ENCODE assay signal across 19 mouse cellular contexts in genomic region chr17:66720200-66720991, GRCm38 (mm10).
DNase-seq lines count a peak whose midpoint lies in the region; ATAC-seq and TF ChIP-seq lines count a peak whose summit lies in the region.
"Had no signal": no experiment of that assay in that cellular context is flagged by ENCODE, and none has a peak within 500 bp of the region (broad histone marks: within the 10 kb centered on the region; RNA-seq: fewer than 3 reads in every experiment).

No protein-coding gene starts in this region.

- H3K27ac ChIP-seq in forebrain, embryonic 14.5 days (ENCODE audit: low read depth, low read length): no peak overlapping the region
- H3K27ac ChIP-seq in forebrain, postnatal 0 days (ENCODE audit: low read depth, low read length): no peak overlapping the region
- peak overlapping the region; percentile 27 for H3K27ac ChIP-seq in midbrain, embryonic 13.5 days
- no peak overlapping the region for H3K27ac ChIP-seq in midbrain, embryonic 10.5 days (replicated peaks)
- no peak overlapping the region for H3K27ac ChIP-seq in embryonic facial prominence, embryonic 14.5 days (replicated peaks; ENCODE audit: low read depth, low read length)
- H3K27ac ChIP-seq in neural tube, embryonic 14.5 days (ENCODE audit: low read depth, low read length): no peak overlapping the region
- H3K27ac ChIP-seq: heart, embryonic 10.5 days; intestine, embryonic 15.5 days had no signal

- no peaks in the 10 kb centered on the region for H3K27me3 ChIP-seq in forebrain, embryonic 14.5 days (replicated peaks; ENCODE audit: control insufficient read depth, insufficient read depth, low read length)
- H3K27me3 ChIP-seq in forebrain, postnatal 0 days (ENCODE audit: insufficient read depth, low read length): no peaks in the 10 kb centered on the region
- H3K27me3 ChIP-seq in midbrain, embryonic 13.5 days: no peaks in the 10 kb centered on the region
- no peaks in the 10 kb centered on the region for H3K27me3 ChIP-seq in midbrain, embryonic 10.5 days (ENCODE audit: low read depth, poor library complexity, severe bottlenecking)
- H3K27me3 ChIP-seq in embryonic facial prominence, embryonic 14.5 days (replicated peaks; ENCODE audit: control insufficient read depth, insufficient read depth, low read length): no peaks in the 10 kb centered on the region
- no peaks in the 10 kb centered on the region for H3K27me3 ChIP-seq in neural tube, embryonic 14.5 days (ENCODE audit: control insufficient read depth, insufficient read depth, low read length)
- H3K27me3 ChIP-seq: intestine, embryonic 15.5 days had no signal

- H3K4me1 ChIP-seq in forebrain, embryonic 14.5 days (ENCODE audit: control insufficient read depth, insufficient read depth, low read length): no peaks in the 10 kb centered on the region; the same call in 1 of the 2 replicates
- H3K4me1 ChIP-seq in forebrain, postnatal 0 days (ENCODE audit: insufficient read depth): no peaks in the 10 kb centered on the region
- H3K4me1 ChIP-seq in midbrain, embryonic 13.5 days (replicated peaks): peaks cover 14% of the 10 kb centered on the region
- H3K4me1 ChIP-seq in midbrain, embryonic 10.5 days: peaks cover 8% of the 10 kb centered on the region
- no peaks in the 10 kb centered on the region for H3K4me1 ChIP-seq in embryonic facial prominence, embryonic 14.5 days (ENCODE audit: control insufficient read depth, insufficient read depth, low read length)
- no peaks in the 10 kb centered on the region for H3K4me1 ChIP-seq in neural tube, embryonic 14.5 days (ENCODE audit: control insufficient read depth, insufficient read depth, low read length)
- H3K4me1 ChIP-seq: heart, embryonic 10.5 days had no signal

- no peaks in the 10 kb centered on the region for H3K36me3 ChIP-seq in forebrain, embryonic 14.5 days (ENCODE audit: control insufficient read depth, insufficient read depth, low read length)
- no peaks in the 10 kb centered on the region for H3K36me3 ChIP-seq in forebrain, postnatal 0 days (ENCODE audit: insufficient read depth)
- no peaks in the 10 kb centered on the region for H3K36me3 ChIP-seq in midbrain, embryonic 13.5 days
- H3K36me3 ChIP-seq in midbrain, embryonic 10.5 days: no peaks in the 10 kb centered on the region
- no peaks in the 10 kb centered on the region for H3K36me3 ChIP-seq in embryonic facial prominence, embryonic 14.5 days (ENCODE audit: control insufficient read depth, insufficient read depth, low read length)
- H3K36me3 ChIP-seq in neural tube, embryonic 14.5 days (ENCODE audit: control insufficient read depth, insufficient read depth, low read length): no peaks in the 10 kb centered on the region
- H3K36me3 ChIP-seq: heart, embryonic 10.5 days; intestine, embryonic 15.5 days had no signal

- no peak for TF ChIP-seq CTCF in forebrain, postnatal 0 days (IDR thresholded peaks at IDR 0.05; ENCODE audit: low read depth)

- DNase-seq in forebrain, embryonic 14.5 days (ENCODE audit: low spot score): no peak
- no peak for DNase-seq in forebrain, postnatal 0 days
- no peak for DNase-seq in midbrain, embryonic 10.5 days (ENCODE audit: low spot score)
- DNase-seq in embryonic facial prominence, embryonic 14.5 days (ENCODE audit: low spot score): no peak
- no peak for DNase-seq in urinary bladder, adult 18-20 months (ENCODE audit: low spot score in 2 of 2)
- DNase-seq: adrenal gland, postnatal 25 days; cerebellum, adult 9-11 months; gastrocnemius, postnatal 10 days; heart, postnatal 14 days; liver; lung, adult 2 months; lung, postnatal 4 days; right cerebral cortex, postnatal 14 days had no signal

- peak; percentile 32; the same call in 1 of the 2 replicates for ATAC-seq in forebrain, embryonic 14.5 days
- ATAC-seq in forebrain, postnatal 0 days: no peak
- ATAC-seq in midbrain, embryonic 13.5 days: peak; percentile 57; the same call in 1 of the 2 replicates
- peak; percentile 65 for ATAC-seq in embryonic facial prominence, embryonic 14.5 days (ENCODE audit: low read depth)
- peak; percentile 80 for ATAC-seq in neural tube, embryonic 14.5 days (ENCODE audit: low read depth)
- ATAC-seq in megakaryocyte progenitor cell, adult 5-6 weeks (replicated peaks; ENCODE audit: poor library complexity): no peak
- ATAC-seq: activated CD4-positive, CD25-positive, alpha-beta regulatory T cell, adult 4 months; intestine, embryonic 15.5 days had no signal

- 47% methylated on average over 11 of the region's 11 CpGs for WGBS in forebrain, embryonic 14.5 days
- 45% methylated on average over 11 of the region's 11 CpGs for WGBS in forebrain, postnatal 0 days
- WGBS in midbrain, embryonic 13.5 days: 43% methylated on average over 11 of the region's 11 CpGs
- 62% methylated on average over 11 of the region's 11 CpGs for WGBS in midbrain, embryonic 10.5 days
- 33% methylated on average over 11 of the region's 11 CpGs for WGBS in embryonic facial prominence, embryonic 14.5 days
- WGBS in neural tube, embryonic 14.5 days: 37% methylated on average over 11 of the region's 11 CpGs

- H3K9ac ChIP-seq in forebrain, embryonic 14.5 days (ENCODE audit: low read length): no peak overlapping the region
- H3K9ac ChIP-seq in forebrain, postnatal 0 days: no peak overlapping the region
- no peak overlapping the region for H3K9ac ChIP-seq in midbrain, embryonic 13.5 days (replicated peaks)
- H3K9ac ChIP-seq in embryonic facial prominence, embryonic 14.5 days (ENCODE audit: low read depth, low read length): no peak overlapping the region
- no peak overlapping the region for H3K9ac ChIP-seq in neural tube, embryonic 14.5 days (replicated peaks; ENCODE audit: low read depth, low read length)
- H3K9ac ChIP-seq: intestine, embryonic 15.5 days had no signal

- no peak overlapping the region for H3K4me2 ChIP-seq in forebrain, embryonic 14.5 days (ENCODE audit: low read length)
- H3K4me2 ChIP-seq in forebrain, postnatal 0 days (ENCODE audit: low read depth): no peak overlapping the region
- H3K4me2 ChIP-seq in midbrain, embryonic 13.5 days (replicated peaks): peak overlapping the region; percentile 21
- no peak overlapping the region for H3K4me2 ChIP-seq in embryonic facial prominence, embryonic 14.5 days (ENCODE audit: low read depth, low read length)
- H3K4me2 ChIP-seq in neural tube, embryonic 14.5 days (ENCODE audit: low read depth, low read length): no peak overlapping the region
- H3K4me2 ChIP-seq: intestine, embryonic 15.5 days had no signal

- H3K4me3 ChIP-seq in forebrain, embryonic 14.5 days (ENCODE audit: low read depth, low read length): no peak overlapping the region
- H3K4me3 ChIP-seq in forebrain, postnatal 0 days (ENCODE audit: low read depth, low read length): no peak overlapping the region
- no peak overlapping the region for H3K4me3 ChIP-seq in midbrain, embryonic 13.5 days (replicated peaks)
- H3K4me3 ChIP-seq in midbrain, embryonic 10.5 days: no peak overlapping the region
- no peak overlapping the region for H3K4me3 ChIP-seq in embryonic facial prominence, embryonic 14.5 days (ENCODE audit: low read depth, low read length)
- H3K4me3 ChIP-seq in neural tube, embryonic 14.5 days (ENCODE audit: low read depth, low read length): no peak overlapping the region
- H3K4me3 ChIP-seq: heart, embryonic 10.5 days; intestine, embryonic 15.5 days had no signal

- no peaks in the 10 kb centered on the region for H3K9me3 ChIP-seq in forebrain, embryonic 14.5 days (replicated peaks; ENCODE audit: control insufficient read depth, low read length)
- H3K9me3 ChIP-seq in forebrain, postnatal 0 days (ENCODE audit: low read length): no peaks in the 10 kb centered on the region
- H3K9me3 ChIP-seq in midbrain, embryonic 13.5 days: no peaks in the 10 kb centered on the region
- H3K9me3 ChIP-seq in midbrain, embryonic 10.5 days (replicated peaks): no peaks in the 10 kb centered on the region
- H3K9me3 ChIP-seq in embryonic facial prominence, embryonic 14.5 days (ENCODE audit: control insufficient read depth, low read length): no peaks in the 10 kb centered on the region
- H3K9me3 ChIP-seq in neural tube, embryonic 14.5 days (ENCODE audit: control insufficient read depth, low read length): no peaks in the 10 kb centered on the region
- H3K9me3 ChIP-seq: heart, embryonic 10.5 days; intestine, embryonic 15.5 days had no signal

Comparison
In these comparisons a context has a peak if more than half of its experiments do, and no peak if none do; other contexts are left out.
1. ATAC-seq: peak in forebrain, embryonic 14.5 days (single experiment), midbrain, embryonic 13.5 days (single experiment), embryonic facial prominence, embryonic 14.5 days (single experiment) and neural tube, embryonic 14.5 days (single experiment); none in forebrain, postnatal 0 days (single experiment) and megakaryocyte progenitor cell, adult 5-6 weeks (single experiment).